Mouse (Mus musculus) thymus, postnatal 0 days (tissue): ENCODE measurements around the gene Gcsh. TPM values are rescaled to one million over a fixed set of nuclear protein-coding genes. Genes with fewer than 3 reads are reported as not detected.
A peak's percentile ranks its signal among the peaks of the same experiment; 100 is the strongest.

Experiments
- DNase-seq: peaks from one replicate; pipeline ENCODE4 v3.0.0-alpha.2; 2015; ENCODE audit warnings: low spot score
- polyA plus RNA-seq: library from polyadenylated mRNA; unstranded; fragments of >200 nt; fragmentation: Nextera tagmentation; extraction: Ambion mirVana; gene quantifications from 2 replicates; pipeline ENCODE4 v1.2.1, GENCODE M21; 2015

Gcsh gene
- polyA plus RNA-seq: 80.0 and 83.9 TPM in 2 replicates

- DNase-seq: peak; percentile 98
These were observed at the start of gene Gcsh for GRCm38 (mm10) chr8:116993095-116993867. Gene Gcsh (minus strand): TSS chr8:116993537.

- no peak for DNase-seq
These were observed 46.5 kb upstream of the Gcsh start for GRCm38 (mm10) chr8:117039843-117040242.

GRCm38 (mm10) chr8:117037374-117037935 is 44.1 kb upstream of the Gcsh start:
- no peak for DNase-seq

- peak; percentile 49 for DNase-seq
These were observed 40.1 kb upstream of the Gcsh start for GRCm38 (mm10) chr8:117033393-117033792.

GRCm38 (mm10) chr8:117032609-117033008 is 39.3 kb upstream of the Gcsh start:
- no peak for DNase-seq

DNA sequence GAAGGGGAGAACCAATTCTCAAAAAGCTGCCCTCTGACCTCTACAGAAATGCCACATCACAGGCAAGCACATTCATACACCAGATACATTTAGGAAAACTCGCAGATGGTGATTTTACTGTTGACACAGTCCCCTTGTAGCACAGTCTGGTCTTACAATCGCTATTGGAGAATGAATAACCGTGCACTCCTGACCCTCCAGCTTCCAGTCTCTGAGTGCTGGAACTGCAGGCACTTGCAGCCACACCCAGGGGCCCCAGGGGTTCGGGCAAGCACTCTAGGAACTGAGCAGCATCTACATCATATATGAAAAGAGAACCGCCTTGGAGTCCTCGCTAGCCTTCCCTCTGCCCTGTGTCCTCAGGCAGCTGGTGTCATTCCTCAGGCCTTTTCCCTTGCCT is 38.1 kb upstream of the Gcsh start:
- DNase-seq: no peak

- no peak for DNase-seq
These were observed 35.3 kb upstream of the Gcsh start for GRCm38 (mm10) chr8:117028686-117029085.

GRCm38 (mm10) chr8:117027601-117028000 is 34.3 kb upstream of the Gcsh start:
- DNase-seq: no peak

GRCm38 (mm10) chr8:117022297-117022993 is 29.1 kb upstream of the Gcsh start:
- no peak for DNase-seq

- DNase-seq: no peak
These were observed 26.3 kb upstream of the Gcsh start for GRCm38 (mm10) chr8:117019323-117020275.

GRCm38 (mm10) chr8:117017896-117018295 is 24.6 kb upstream of the Gcsh start:
- no peak for DNase-seq

- DNase-seq: no peak
These were observed 23.7 kb upstream of the Gcsh start for GRCm38 (mm10) chr8:117017006-117017405.

DNA sequence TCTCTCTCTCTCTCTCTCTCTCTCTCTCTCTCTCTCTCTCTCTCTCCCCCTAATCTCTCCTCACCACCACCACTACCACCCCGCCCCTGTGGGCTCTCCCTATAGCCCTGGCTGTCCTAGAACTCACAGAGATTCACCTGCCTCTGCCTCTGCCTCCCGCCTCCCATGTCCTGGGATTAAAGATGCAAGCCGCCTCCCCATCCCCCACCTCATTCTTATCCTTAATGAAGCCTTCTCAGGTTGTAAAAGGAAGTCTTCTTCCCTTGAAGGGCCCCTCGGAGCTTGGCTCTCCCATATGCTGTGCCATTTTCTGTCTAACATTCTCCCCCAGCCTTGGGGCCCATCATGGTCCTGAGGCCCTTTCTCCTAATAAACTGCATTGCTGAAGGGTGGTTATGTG is 22.3 kb upstream of the Gcsh start:
- no peak for DNase-seq

GRCm38 (mm10) chr8:117011366-117011765 is 18.0 kb upstream of the Gcsh start:
- DNase-seq: no peak

DNA sequence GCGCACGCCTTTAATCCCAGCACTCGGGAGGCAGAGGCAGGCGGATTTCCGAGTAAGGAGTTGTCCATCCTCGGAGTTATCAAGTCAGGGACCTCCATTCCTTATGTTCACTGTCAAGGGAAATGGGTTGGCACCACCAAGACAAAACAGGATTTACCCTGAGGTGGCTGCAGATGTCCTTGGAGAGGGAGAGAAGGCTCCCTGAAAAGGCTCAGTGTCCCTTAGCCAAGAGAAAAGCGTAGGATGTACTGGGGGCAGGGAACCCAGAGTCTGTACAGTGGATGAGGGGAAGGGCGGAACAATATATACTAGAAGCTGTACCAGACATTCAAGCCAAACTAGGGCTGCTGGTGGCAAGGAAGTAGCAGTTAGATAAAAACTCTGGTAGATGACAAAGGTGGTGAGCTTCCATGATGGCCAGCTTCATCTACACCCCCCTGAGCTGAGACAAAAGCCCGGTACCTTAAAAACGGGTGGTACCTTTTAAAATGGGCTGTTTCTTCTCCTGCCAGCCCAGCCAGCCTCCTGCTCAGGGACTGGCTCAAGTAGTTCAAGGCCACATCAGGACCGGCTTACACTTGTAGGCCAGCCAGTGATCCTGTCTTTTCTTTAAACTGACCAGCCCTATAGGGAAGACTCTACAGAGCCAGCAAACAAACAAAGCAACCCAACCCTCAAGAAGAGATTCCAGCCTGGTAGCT is 829 bp upstream of the Gcsh start:
- no peak for DNase-seq

DNA sequence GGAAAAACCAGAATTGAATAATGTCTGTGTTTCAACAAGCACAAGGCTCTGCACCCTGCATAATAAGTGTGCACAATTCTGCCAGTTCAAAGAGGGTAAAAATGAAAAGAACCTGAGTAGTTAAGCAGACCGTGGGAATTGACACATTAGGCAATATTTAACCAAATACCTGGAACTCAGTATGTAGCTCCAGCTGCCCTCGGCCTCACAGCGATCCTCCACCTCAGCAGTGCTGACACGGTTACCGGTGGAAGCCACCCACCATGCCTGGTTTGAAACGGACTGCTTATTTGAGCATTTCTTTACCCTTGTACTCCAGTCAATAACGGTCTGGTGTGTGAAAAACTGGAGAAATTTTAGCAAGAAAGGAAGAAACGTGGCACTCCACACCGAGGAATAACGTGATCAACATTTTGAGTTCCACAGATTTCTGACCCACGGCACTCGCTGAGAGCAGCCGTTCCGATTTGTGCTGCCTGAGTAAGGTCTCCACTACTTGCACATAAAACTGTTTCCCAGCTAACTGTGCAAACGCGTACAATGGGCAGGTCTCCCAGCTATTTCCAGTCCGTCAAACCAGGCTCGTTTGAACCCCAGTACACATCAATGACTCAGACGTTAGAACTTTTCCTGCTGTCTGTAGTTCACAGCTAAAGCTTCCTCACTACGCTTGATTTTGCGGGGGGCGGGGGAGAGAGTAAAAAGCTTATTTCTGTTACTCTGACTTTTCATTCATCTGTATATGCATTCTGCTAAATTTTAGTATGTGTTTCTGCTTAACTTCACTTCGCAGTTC is 963 bp downstream of the Gcsh start:
- DNase-seq: peak; percentile 57

DNA sequence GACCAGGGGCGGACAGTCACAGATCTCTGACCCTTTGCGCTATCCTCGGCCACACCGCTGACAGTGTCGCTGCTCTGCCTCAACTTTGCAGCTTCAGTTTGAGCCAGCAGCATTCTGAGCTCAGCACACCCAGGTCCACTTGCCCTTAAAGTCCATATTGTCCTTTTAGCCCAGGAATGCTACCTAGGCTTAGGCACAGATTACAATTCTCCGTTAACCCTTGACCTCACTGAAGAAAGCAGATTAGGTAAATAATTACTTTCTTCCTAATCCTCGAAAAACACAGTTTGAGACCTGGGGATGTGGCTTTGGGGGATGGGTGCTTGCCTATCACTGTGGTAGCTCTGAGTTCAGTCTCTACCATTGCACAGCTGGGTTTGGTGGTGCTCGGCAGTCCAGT is 2.1 kb downstream of the Gcsh start:
- no peak for DNase-seq

DNA sequence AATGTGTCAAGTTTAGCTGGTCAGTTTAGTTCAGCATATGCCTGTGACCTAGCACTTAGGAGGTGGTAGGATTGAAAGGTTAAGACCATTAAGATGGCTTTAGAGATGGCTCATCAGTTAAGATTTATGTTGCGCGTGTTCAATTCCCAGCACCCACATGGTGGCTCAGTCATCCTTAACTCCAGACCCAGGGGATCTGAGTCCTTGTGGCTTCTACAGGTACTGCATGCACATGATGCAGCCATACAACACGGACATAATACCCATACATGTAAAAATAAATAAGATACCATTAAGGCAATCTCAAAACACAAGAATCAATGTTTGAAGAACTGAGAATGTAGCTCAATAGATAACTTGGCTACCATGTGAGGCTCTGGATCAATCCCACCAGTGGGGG is 3.5 kb downstream of the Gcsh start:
- DNase-seq: no peak

GRCm38 (mm10) chr8:116980117-116980516 is 13.2 kb downstream of the Gcsh start:
- DNase-seq: peak; percentile 79
